Mouse (Mus musculus) cerebellum, adult 2 months (tissue): ENCODE measurements around the gene Prpf19. TPM values are rescaled to one million over a fixed set of nuclear protein-coding genes. Genes with fewer than 3 reads are reported as not detected.
A peak's percentile ranks its signal among the peaks of the same experiment; 100 is the strongest.

Experiments
- DNase-seq, 2 experiments: peaks; one replicate each; pipeline ENCODE4 v3.0.0; 2021
- H3K27ac ChIP-seq: fragments of 200-500 bp; 2 replicates; pipeline ENCODE4 v1.5.1; 2012; ENCODE audit warnings: low read length, control low read depth, inconsistent platforms; ENCODE audit not compliant: insufficient read depth
- H3K27me3 ChIP-seq: fragments of 200-500 bp; 2 replicates; pipeline ENCODE4 v1.6.1; 2012; ENCODE audit warnings: inconsistent platforms, mild to moderate bottlenecking, low read length, moderate library complexity; ENCODE audit not compliant: control insufficient read depth, insufficient read depth
- H3K4me1 ChIP-seq: fragments of 200-500 bp; 2 replicates; pipeline ENCODE4 v1.6.1; 2011; ENCODE audit warnings: low read length; ENCODE audit not compliant: control insufficient read depth, insufficient read depth
- H3K4me3 ChIP-seq: fragments of 200-500 bp; replicated peaks from 2 replicates; pipeline ENCODE3; 2011; ENCODE audit warnings: mild to moderate bottlenecking, low read depth, low read length, control low read depth; ENCODE audit not compliant: insufficient read depth
- CTCF ChIP-seq: fragments of 200-500 bp; IDR thresholded peaks from 2 replicates; pipeline ENCODE4 v1.5.1; 2011; ENCODE audit warnings: low read depth, mild to moderate bottlenecking, control low read depth, low read length, moderate library complexity, borderline replicate concordance; ENCODE audit not compliant: insufficient read depth
- POLR2A ChIP-seq: fragments of 200-500 bp; IDR thresholded peaks from 2 replicates; pipeline ENCODE4 v1.6.1; 2011; ENCODE audit warnings: low read length, control low read depth, borderline replicate concordance; ENCODE audit not compliant: insufficient read depth
- WGBS: fragments of 180-500 bp; shearing (Covaris S2); methylation state at CpG from one replicate; pipeline ENCODE4 v1.1.7; 2018; 5-methylcytosine and 5-hydroxymethylcytosine counted together
- polyA plus RNA-seq: library from polyadenylated mRNA; depleted of rRNA; stranded (reverse); fragments of >200 nt; gene quantifications from 2 replicates; pipeline ENCODE4 v1.2.3, GENCODE M21; 2012

Gene Prpf19
- polyA plus RNA-seq, 1 experiment: 278 TPM

DNA sequence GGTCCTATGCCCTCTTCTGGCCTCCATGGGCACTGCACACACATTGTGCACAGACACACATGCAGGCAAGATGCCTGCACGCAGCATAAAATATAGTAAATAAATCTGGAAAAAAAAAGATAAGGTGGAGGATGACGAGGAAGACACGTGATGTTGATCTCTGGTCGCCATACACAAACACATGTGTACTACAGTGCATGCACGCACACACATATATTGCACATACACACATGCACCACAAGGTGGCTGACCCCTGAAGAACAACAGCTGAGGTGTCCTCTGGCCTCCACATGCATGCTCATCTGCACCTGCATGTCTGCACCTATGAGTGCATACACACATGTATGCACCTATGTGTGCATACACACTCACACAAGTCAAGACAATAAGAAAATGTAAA, 41.0 kb downstream of the Prpf19 start:
- Histone ChIP-seq H3K27me3 (no peaks in the 10 kb centered on the region), H3K4me1 (0 out of 2 replicates have a peak, but pooled peaks cover 3% of the 10 kb centered on the region), H3K4me3 (no peak overlapping the region), H3K27ac (no peak overlapping the region)
- TF ChIP-seq POLR2A: no peak
- TF ChIP-seq CTCF: no peak
- 84% methylated on average over 5 of the region's 5 CpGs for WGBS
- DNase-seq: no peak

DNA sequence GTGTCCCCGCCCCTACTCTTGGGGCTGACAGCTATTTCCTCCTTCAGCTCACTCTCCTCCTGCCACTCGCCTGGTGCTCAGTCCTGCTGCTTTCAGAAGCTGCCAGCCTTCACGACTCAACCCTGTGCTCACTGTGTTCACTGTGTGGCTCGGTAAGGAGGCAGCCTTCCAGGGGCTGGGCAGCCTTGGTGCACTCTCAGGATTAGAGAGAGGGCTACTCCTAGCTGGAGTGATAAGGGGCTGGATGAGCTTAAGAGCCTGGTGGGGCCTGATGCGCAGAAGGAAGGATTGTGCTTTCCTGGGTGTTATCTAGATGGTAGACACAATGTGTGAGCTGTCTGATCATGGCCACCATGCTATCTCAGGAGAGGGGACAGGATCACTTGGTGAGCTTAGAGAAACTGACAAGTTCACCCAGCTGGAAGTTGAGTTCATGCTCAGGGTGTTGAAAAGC, 42.1 kb downstream of the Prpf19 start, which contains the start of gene Ptgdr2:
Ptgdr2 (plus strand) TSS at position 51 of the 454 bp plus-strand sequence.
- Histone ChIP-seq H3K4me3 (no peak within 1 kb of the TSS), H3K4me1 (0 out of 2 replicates have a peak, but pooled peaks cover 3% of the 10 kb centered on the region), H3K27me3 (no peaks in the 10 kb centered on the region), H3K27ac (no peak within 1 kb of the TSS)
- WGBS: 51% methylated on average over 5 of the region's 5 CpGs
- TF ChIP-seq POLR2A (no peak), CTCF (no peak)
- DNase-seq: no peak

DNA sequence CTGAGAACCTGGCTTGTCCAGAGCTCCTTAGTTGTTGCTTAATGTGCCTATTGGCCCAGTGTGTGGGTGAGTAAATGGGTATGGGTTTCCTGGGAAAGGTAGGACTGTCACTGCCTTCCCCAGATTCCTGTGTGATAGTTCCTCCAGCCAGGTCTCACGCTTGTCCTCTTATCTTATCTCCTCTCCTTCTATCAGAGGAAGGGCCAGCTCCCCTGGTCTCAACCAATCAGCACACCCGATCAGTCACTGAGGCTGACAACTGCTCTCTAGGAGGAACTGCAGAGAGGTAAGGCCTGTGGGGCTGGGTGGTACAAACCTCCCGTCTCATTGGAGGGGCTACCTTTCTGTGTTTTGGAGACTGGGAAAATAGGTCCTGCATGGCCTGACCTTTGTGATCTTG, 43.7 kb downstream of the Prpf19 start:
- Histone ChIP-seq H3K27me3 (no peaks in the 10 kb centered on the region), H3K4me3 (no peak overlapping the region), H3K4me1 (0 out of 2 replicates have a peak, but pooled peaks cover 3% of the 10 kb centered on the region), H3K27ac (no peak overlapping the region)
- DNase-seq: no peak
- TF ChIP-seq POLR2A: no peak
- TF ChIP-seq CTCF: no peak
- WGBS: 85% methylated on average over 3 of the region's 3 CpGs

DNA sequence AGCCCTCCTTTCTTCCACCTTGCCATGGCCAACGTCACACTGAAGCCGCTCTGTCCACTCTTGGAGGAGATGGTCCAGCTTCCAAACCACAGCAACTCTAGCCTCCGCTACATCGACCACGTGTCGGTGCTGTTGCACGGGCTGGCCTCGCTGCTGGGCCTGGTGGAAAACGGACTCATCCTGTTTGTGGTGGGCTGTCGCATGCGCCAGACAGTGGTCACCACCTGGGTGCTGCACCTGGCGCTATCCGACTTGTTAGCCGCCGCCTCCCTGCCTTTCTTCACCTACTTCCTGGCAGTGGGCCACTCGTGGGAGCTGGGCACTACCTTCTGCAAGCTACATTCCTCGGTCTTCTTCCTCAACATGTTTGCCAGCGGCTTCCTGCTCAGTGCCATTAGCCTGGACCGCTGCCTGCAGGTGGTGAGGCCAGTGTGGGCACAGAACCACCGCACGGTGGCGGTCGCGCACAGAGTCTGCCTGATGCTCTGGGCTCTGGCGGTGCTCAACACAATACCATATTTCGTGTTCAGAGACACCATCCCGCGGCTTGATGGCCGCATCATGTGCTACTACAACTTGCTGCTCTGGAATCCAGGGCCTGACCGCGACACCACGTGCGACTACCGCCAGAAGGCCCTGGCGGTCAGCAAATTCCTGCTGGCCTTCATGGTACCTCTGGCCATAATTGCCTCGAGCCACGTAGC, 45.2 kb downstream of the Prpf19 start:
- WGBS: 11% methylated on average over 37 of the region's 37 CpGs
- Histone ChIP-seq H3K27me3 (no peaks in the 10 kb centered on the region), H3K4me1 (0 out of 2 replicates have a peak, but pooled peaks cover 3% of the 10 kb centered on the region), H3K27ac (no peak overlapping the region), H3K4me3 (peak overlapping the region; percentile 22)
- peak; percentile 86 to 87 for DNase-seq
- TF ChIP-seq POLR2A (no peak; the same call in 1 of the 2 replicates), CTCF (peak; percentile 87)

DNA sequence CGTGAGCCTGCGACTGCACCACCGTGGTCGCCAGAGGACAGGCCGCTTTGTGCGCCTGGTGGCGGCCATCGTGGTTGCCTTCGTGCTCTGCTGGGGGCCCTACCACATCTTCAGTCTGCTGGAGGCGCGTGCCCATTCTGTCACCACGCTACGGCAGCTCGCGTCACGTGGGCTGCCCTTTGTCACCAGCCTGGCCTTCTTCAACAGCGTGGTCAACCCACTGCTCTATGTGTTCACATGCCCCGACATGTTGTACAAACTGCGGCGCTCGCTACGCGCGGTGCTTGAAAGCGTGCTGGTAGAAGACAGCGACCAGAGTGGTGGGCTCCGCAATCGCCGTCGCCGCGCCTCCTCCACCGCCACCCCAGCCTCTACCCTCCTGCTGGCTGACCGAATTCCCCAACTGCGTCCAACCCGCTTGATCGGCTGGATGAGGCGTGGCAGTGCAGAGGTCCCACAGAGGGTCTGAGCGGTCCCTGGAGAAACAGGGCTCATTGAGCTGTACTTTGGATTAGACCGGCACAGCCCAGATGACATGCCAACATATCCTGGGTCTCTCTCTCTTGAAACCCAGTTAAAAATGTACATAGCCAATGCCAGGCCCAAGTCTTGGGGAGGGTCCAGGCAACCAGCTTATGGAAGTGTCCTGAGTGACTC, 45.9 kb downstream of the Prpf19 start:
- Histone ChIP-seq H3K4me3 (peak overlapping the region; percentile 22), H3K4me1 (0 out of 2 replicates have a peak, but pooled peaks cover 3% of the 10 kb centered on the region), H3K27ac (no peak overlapping the region), H3K27me3 (no peaks in the 10 kb centered on the region)
- TF ChIP-seq CTCF (no peak), POLR2A (no peak; the same call in 1 of the 2 replicates)
- WGBS: 9% methylated on average over 40 of the region's 40 CpGs
- no peak for DNase-seq

DNA sequence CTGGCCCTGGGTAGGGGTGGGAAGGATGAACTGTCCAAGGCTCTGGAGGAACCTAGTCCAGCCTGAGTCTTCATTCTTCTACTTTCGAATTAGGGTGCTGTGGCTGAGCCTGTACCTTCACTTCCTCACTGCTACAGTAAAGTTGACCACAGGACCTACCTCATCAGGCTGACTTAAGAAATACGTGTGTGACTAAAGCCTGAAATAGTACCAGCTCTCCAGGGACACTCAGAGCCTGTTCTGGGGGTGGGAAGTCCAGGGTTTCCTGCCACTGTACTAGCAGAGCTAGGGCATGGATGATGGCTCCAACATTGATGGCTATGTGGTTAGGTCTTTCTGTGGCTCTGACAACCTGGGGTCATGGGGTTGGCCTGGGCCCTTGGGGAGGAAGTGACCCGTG, 48.9 kb downstream of the Prpf19 start:
- Histone ChIP-seq H3K4me1 (peaks cover 17% of the 10 kb centered on the region), H3K4me3 (no peak overlapping the region), H3K27ac (no peak overlapping the region), H3K27me3 (no peaks in the 10 kb centered on the region)
- DNase-seq: no peak
- 84% methylated on average over 3 of the region's 3 CpGs for WGBS
- TF ChIP-seq CTCF: no peak
- no peak for TF ChIP-seq POLR2A

DNA sequence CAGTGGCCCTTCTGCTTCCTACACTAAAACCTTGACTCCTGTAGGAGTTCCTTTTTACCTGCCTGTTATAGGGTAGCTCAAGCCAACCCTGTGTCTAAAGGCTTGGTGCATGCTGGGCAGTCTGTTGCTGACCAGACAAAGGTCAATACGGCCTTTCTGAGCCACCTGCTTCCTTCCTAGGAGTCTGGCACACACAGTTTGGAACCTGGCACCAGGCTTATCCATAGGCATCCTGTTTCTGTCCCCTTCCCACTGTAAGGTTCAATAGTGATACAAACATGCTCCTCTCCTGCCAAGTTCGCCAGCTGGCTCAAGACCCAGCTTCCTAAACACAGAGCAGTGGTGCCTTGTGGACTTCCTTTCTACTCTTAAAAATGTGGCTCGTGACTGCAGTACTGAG, 51.5 kb downstream of the Prpf19 start:
- Histone ChIP-seq H3K27ac (no peak overlapping the region), H3K4me1 (peaks cover 14% of the 10 kb centered on the region), H3K4me3 (no peak overlapping the region), H3K27me3 (no peaks in the 10 kb centered on the region)
- TF ChIP-seq POLR2A: no peak
- TF ChIP-seq CTCF: no peak
- WGBS: 17% methylated on average over 3 of the region's 3 CpGs
- DNase-seq: peak in 1 of 2 experiments; percentile 18

DNA sequence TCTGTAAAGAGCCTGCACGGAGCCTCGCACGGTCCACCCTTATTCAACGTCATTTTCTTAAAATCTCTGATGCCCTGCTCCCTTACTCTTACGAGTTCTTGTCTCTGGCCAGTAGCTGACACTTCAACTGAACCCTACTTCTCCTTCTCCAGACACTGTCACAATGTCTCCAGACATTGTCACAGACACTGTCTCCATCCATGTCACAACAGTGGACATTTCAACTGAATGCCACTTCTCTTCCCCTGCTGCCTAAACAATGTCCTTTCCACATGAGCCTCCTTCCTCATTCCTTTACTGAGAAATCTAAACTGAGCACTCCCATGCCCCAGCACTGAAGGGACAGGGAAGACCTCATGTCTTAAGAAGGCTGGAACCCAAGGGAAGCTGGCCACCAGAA, 52.2 kb downstream of the Prpf19 start:
- no peak for TF ChIP-seq POLR2A
- TF ChIP-seq CTCF: no peak
- H3K4me3 ChIP-seq: peak overlapping the region; percentile 62
- H3K27ac ChIP-seq: no peak overlapping the region
- H3K27me3 ChIP-seq: no peaks in the 10 kb centered on the region
- peaks cover 14% of the 10 kb centered on the region for H3K4me1 ChIP-seq
- DNase-seq: no peak
- WGBS: 87% methylated on average over 5 of the region's 5 CpGs
